Mouse (Mus musculus) heart, adult 18-20 months (tissue): ENCODE results near the gene Slc45a1. TPM values are rescaled to one million over a fixed set of nuclear protein-coding genes. Genes with fewer than 3 reads are reported as not detected.

Experiments
- total RNA-seq, 2 experiments: library from RNA; stranded (reverse); gene quantifications; 2 replicates each; pipeline ENCODE4 v1.2.3; 2021

Gene Slc45a1
- total RNA-seq, 2 experiments from 2014 or later: not detected

Other genes starting within 250 kb of the Slc45a1 start
- 10 to 100 TPM; 26.7 to 29.9 TPM for gene Errfi1, start 201.7 kb upstream of the Slc45a1 start, total RNA-seq